Mouse (Mus musculus): ENCODE data around the gene Pola2.

DNA sequence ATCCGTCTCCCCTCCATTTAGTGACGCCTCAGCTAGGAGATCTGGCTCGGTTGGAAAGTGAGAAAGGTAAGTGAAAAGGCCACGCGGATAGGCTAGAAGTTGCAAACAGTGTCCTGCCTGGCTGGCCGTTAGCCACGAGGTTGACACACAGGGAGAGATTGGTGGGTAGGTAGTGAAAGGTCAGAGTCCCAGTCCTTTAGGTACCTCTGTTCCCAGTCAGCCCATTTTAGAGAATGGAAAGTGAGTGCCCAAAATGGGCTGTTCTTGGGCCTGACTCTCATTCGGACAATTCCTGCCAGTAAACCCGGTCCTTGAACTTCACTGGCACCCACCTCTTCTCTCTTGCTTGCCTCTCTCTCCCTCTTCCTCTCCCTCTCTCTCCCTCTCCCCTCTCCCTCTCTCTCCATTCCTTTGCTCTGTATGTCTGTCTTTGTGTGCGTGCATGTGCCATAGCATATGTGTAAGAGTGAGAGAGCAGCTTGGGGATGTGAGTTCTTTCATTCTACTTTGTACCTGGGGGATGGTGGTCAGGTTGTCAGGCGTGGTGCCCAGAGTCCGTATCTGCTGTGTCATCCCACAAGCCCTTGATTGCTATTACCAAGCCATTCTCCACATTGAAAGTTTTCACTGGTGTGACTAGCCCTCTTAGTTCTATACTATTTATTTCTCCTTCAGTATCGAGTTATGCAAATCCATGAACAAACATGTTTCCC lies 50.8 kb downstream of the Pola2 start, which contains the start of gene Dpf2:
- TF ChIP-seq CTCF (IDR thresholded peaks at IDR 0.05; ENCODE audit: extremely low read depth, insufficient read length, insufficient replicate concordance, low read depth, low read length) (no peak), POLR2A (IDR thresholded peaks at IDR 0.05; ENCODE audit: low read depth, low read length) (no peak)

Data from small intestine, adult 2 months (tissue).